Mouse (Mus musculus) liver, embryonic 15.5 days (tissue): ENCODE results near the gene Acr. TPM values are rescaled to one million over a fixed set of nuclear protein-coding genes. Genes with fewer than 3 reads are reported as not detected.

Experiments
- ATAC-seq: fragments of 200-750 bp; cut with Nextera tagmentation; 2 replicates; pipeline ENCODE4 v1.8.0; 2017; ENCODE audit warnings: moderate number of reproducible peaks, mild to moderate bottlenecking, moderate library complexity; ENCODE audit not compliant: insufficient read depth
- H3K27ac ChIP-seq: fragments of 300-500 bp; sonication (generic); replicated peaks from 2 replicates; pipeline ENCODE4 v1.5.1; 2015; ENCODE audit warnings: mild to moderate bottlenecking, inconsistent platforms
- H3K27me3 ChIP-seq: fragments of 300-500 bp; sonication (generic); 2 replicates; pipeline ENCODE4 v1.6.1; 2015; ENCODE audit warnings: mild to moderate bottlenecking, inconsistent platforms
- H3K36me3 ChIP-seq: fragments of 300-500 bp; sonication (generic); replicated peaks from 2 replicates; pipeline ENCODE4 v1.6.1; 2015; ENCODE audit warnings: moderate library complexity, mild to moderate bottlenecking, inconsistent platforms
- H3K4me1 ChIP-seq: fragments of 300-500 bp; sonication (generic); replicated peaks from 2 replicates; pipeline ENCODE4 v1.6.1; 2015; ENCODE audit warnings: inconsistent platforms
- H3K4me2 ChIP-seq: fragments of 300-500 bp; sonication (generic); 2 replicates; pipeline ENCODE4 v1.6.1; 2015; ENCODE audit warnings: moderate library complexity, mild to moderate bottlenecking, inconsistent platforms
- H3K4me3 ChIP-seq: fragments of 300-500 bp; sonication (generic); replicated peaks from 2 replicates; pipeline ENCODE4 v1.5.1; 2015; ENCODE audit warnings: mild to moderate bottlenecking, inconsistent platforms
- H3K9ac ChIP-seq: fragments of 300-500 bp; sonication (generic); 2 replicates; pipeline ENCODE4 v1.6.1; 2015; ENCODE audit warnings: moderate library complexity, mild to moderate bottlenecking, inconsistent platforms
- H3K9me3 ChIP-seq: fragments of 300-500 bp; sonication (generic); replicated peaks from 2 replicates; pipeline ENCODE4 v1.6.1; 2016; ENCODE audit warnings: inconsistent platforms
- WGBS: fragments of 180-500 bp; shearing (Covaris S2); methylation state at CpG from one replicate; pipeline ENCODE4 v1.1.7; 2015; ENCODE audit warnings: mixed read lengths; ENCODE audit not compliant: insufficient replicate concordance; 5-methylcytosine and 5-hydroxymethylcytosine counted together
- polyA plus RNA-seq: library from polyadenylated mRNA; unstranded; fragments of >200 nt; fragmentation: Nextera tagmentation; extraction: Ambion mirVana; gene quantifications from 2 replicates; pipeline ENCODE4 v1.2.1, GENCODE M21; 2015

Gene Acr
- polyA plus RNA-seq, 1 experiment from 2014 or later, result not detected

DNA sequence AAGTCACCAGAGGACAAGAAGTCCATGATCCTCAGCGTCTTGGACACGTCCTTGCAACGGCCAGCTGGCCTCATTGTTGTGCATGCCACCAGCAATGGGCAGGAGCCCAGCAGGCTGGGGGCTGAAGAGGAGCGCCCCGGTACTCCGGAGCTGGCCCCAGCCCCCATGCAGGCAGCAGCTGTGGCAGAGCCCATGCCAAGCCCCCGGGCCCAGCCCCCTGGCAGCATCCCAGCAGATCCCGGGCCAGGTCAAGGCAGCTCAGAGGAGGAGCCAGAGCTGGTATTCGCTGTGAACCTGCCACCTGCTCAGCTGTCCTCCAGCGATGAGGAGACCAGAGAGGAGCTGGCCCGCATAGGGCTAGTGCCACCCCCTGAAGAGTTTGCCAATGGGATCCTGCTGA is 19.3 kb upstream of the Acr start:
- H3K4me1 ChIP-seq, result no peaks in the 10 kb centered on the region
- H3K9ac ChIP-seq, result no peak overlapping the region
- WGBS, result 80% methylated on average over 11 of the region's 11 CpGs
- H3K4me3 ChIP-seq, result no peak overlapping the region
- no peaks in the 10 kb centered on the region for H3K27me3 ChIP-seq
- no peak overlapping the region for H3K27ac ChIP-seq
- H3K4me2 ChIP-seq, result no peak overlapping the region
- H3K9me3 ChIP-seq, result no peaks in the 10 kb centered on the region
- H3K36me3 ChIP-seq, result no peaks in the 10 kb centered on the region
- no peak for ATAC-seq

DNA sequence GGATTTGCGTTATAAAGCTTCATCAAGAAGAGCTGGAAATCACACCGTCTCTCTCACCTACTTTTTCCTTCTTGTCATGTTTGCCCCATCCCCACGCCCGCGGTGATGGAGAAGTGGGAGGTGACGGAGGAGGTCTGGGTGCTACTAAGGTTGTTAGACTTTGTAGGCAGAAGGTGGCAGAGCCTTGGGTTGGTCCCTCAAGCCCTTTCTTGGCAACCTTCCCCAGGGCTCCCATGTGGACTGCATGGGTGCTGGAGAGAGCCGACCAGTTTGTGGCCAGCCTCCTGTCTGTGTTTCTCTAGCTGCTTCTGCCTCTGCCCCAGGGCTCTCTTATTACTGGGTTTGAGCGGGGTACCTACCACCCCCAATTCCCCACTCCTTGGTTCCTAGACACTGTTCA is 17.6 kb upstream of the Acr start:
- H3K27me3 ChIP-seq, result no peaks in the 10 kb centered on the region
- no peak for ATAC-seq
- 79% methylated on average over 8 of the region's 8 CpGs for WGBS

DNA sequence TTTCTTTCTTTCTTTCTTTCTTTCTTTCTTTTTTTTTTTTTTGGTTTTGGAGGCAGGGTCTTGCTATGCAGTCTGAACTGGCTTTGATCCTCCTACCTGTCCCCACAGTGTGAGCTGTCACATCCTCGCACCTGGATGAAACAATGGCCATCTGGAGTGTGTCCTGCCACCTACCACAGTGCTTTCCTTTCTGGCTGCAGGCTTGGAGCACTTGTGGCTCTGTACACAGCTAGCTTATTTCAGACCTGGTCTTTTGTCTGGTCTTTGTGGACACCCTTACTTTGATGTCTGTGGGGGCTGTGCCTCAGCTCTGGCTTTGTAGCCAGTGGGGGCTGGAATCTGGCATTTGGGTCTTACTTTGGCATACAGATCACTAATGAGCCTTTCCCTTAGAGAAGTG is 16.4 kb upstream of the Acr start:
- ATAC-seq, result no peak

More for the DNA sequence above, 17.6 kb upstream of the Acr start:
- Histone ChIP-seq H3K36me3 (no peaks in the 10 kb centered on the region), H3K4me2 (no peak overlapping the region), H3K27ac (no peak overlapping the region), H3K4me3 (no peak overlapping the region), H3K9me3 (no peaks in the 10 kb centered on the region), H3K4me1 (no peaks in the 10 kb centered on the region), H3K9ac (no peak overlapping the region)

DNA sequence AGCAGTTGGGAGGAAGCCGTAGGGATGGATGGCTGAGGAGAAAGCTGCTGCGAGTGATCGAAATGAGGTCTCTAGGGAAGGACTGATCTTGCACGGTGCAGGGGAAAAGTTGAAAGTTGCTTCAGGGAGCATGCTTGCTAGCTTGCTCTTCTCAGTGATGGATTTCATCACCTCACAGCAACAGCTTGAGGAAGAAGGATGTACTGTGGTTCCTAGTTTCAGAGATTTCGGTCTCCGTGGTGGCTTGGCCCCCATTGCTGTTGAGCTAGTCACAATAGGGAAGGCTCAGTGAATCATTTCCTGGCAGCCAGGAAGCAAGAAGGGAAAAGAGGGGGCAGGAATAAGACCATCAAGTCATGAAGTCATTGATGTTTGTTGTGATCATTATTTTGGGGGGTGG is 12.5 kb upstream of the Acr start:
- H3K9me3 ChIP-seq, result no peaks in the 10 kb centered on the region
- H3K27me3 ChIP-seq, result peaks cover 27% of the 10 kb centered on the region
- no peak overlapping the region for H3K4me3 ChIP-seq
- no peak for ATAC-seq
- no peak overlapping the region for H3K27ac ChIP-seq
- no peak overlapping the region for H3K9ac ChIP-seq
- WGBS, result 70% methylated on average over 6 of the region's 6 CpGs
- no peaks in the 10 kb centered on the region for H3K4me1 ChIP-seq
- H3K36me3 ChIP-seq, result no peaks in the 10 kb centered on the region
- no peak overlapping the region for H3K4me2 ChIP-seq

More for the DNA sequence above, 16.4 kb upstream of the Acr start:
- no peaks in the 10 kb centered on the region for H3K36me3 ChIP-seq
- H3K27ac ChIP-seq, result no peak overlapping the region
- H3K4me2 ChIP-seq, result no peak overlapping the region
- WGBS, result 78% methylated on average over 1 of the region's 1 CpGs
- peaks cover 3% of the 10 kb centered on the region; the same call in 1 of the 2 replicates for H3K27me3 ChIP-seq
- no peaks in the 10 kb centered on the region for H3K9me3 ChIP-seq
- H3K4me1 ChIP-seq, result no peaks in the 10 kb centered on the region
- no peak overlapping the region for H3K9ac ChIP-seq
- no peak overlapping the region for H3K4me3 ChIP-seq

DNA sequence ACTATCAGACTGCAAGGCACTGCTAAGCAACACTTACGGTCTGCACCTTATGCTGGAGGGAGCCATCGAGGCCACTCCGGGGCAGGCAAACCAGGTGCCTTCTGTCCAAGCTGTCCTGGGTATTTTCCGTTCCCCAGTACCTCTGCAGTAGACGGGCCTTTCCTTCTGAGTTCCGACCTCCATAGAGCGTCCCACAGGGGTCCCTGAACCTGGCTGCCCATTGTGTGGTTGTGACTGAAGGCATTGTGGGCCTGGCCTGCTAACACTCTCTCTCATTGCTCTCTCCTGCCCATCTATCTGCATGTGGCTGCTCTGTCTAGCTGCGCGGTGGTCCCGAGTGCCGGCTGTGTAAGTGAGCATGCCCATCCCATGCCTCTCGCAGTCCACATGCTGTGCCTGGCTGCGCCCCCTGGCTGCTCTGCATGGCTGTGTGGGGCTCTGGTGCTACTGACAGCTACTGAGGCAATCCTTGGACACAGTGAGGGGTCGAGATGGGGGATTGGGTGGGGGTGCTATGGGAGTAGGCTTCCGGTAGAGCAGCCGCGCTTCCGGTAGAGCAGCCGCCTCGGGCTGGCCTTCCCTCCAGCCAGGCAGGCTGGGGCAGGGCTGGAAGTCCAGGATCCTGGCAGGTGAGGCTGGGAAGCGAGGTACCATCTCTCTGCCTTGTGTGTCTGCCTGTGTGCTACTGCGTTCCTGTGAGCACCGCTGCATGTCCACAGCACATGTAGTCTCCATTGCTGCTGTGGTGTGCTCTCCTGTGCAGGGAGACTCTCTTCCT is 11.5 kb upstream of the Acr start:
- H3K4me1 ChIP-seq, result no peaks in the 10 kb centered on the region
- H3K4me3 ChIP-seq, result no peak overlapping the region
- H3K9me3 ChIP-seq, result no peaks in the 10 kb centered on the region
- H3K4me2 ChIP-seq, result no peak overlapping the region
- ATAC-seq, result no peak
- no peaks in the 10 kb centered on the region for H3K36me3 ChIP-seq
- H3K9ac ChIP-seq, result no peak overlapping the region
- H3K27ac ChIP-seq, result no peak overlapping the region
- H3K27me3 ChIP-seq, result peaks cover 27% of the 10 kb centered on the region
- 72% methylated on average over 23 of the region's 23 CpGs for WGBS

DNA sequence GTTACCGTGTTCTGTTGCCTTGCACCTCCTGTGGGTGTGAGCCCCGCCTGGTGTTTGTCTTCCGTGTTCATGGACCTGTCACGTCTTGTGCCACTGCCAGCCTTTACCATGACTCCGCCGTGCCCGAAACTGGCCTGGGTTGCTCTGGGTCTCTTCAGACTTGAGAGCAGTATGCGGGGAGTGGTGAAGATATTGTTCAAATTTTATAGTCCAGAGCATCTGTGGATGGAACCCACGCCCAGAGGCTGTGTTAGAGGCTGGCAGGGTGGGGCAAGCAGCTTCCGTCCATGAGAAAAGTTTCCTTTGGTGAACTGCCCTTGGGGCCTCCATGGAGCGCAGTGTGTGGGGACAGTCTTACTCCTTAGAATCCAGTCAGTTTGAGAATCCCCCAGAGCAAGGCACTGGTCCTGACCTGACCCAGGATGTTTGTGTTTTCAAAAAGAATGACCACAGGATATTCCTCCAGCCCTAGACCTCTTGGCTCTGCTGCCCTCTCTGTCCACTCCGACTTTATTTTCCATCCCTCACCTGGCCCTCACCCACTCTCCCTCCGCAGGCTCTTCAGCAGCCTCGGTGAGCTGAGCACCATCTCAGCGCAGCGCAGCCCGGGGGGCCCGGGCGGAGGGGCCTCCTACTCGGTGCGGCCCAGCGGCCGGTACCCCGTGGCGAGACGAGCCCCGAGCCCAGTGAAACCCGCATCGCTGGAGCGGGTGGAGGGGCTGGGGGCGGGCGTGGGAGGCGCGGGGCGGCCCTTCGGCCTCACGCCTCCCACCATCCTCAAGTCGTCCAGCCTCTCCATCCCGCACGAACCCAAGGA is 10.7 kb upstream of the Acr start:
- 68% methylated on average over 40 of the region's 40 CpGs for WGBS
- no peak overlapping the region for H3K27ac ChIP-seq
- no peaks in the 10 kb centered on the region for H3K9me3 ChIP-seq
- no peak overlapping the region for H3K4me3 ChIP-seq
- H3K36me3 ChIP-seq, result no peaks in the 10 kb centered on the region
- no peak overlapping the region for H3K4me2 ChIP-seq
- peaks cover 27% of the 10 kb centered on the region for H3K27me3 ChIP-seq
- no peaks in the 10 kb centered on the region for H3K4me1 ChIP-seq
- ATAC-seq, result no peak
- H3K9ac ChIP-seq, result no peak overlapping the region

DNA sequence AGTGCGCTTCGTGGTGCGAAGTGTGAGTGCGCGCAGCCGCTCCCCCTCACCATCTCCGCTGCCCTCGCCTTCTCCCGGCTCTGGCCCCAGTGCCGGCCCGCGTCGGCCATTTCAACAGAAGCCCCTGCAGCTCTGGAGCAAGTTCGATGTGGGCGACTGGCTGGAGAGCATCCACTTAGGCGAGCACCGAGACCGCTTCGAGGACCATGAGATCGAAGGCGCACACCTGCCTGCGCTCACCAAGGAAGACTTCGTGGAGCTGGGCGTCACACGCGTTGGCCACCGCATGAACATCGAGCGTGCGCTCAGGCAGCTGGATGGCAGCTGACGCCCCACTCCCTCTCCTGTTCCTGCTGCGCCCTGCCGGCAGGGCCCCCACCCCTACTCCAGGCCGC is 10.1 kb upstream of the Acr start:
- no peaks in the 10 kb centered on the region for H3K9me3 ChIP-seq
- H3K4me1 ChIP-seq, result no peaks in the 10 kb centered on the region
- H3K27me3 ChIP-seq, result peaks cover 27% of the 10 kb centered on the region
- ATAC-seq, result no peak
- H3K4me3 ChIP-seq, result no peak overlapping the region
- no peak overlapping the region for H3K27ac ChIP-seq
- 73% methylated on average over 34 of the region's 34 CpGs for WGBS
- H3K36me3 ChIP-seq, result no peaks in the 10 kb centered on the region
- no peak overlapping the region for H3K9ac ChIP-seq
- H3K4me2 ChIP-seq, result no peak overlapping the region

DNA sequence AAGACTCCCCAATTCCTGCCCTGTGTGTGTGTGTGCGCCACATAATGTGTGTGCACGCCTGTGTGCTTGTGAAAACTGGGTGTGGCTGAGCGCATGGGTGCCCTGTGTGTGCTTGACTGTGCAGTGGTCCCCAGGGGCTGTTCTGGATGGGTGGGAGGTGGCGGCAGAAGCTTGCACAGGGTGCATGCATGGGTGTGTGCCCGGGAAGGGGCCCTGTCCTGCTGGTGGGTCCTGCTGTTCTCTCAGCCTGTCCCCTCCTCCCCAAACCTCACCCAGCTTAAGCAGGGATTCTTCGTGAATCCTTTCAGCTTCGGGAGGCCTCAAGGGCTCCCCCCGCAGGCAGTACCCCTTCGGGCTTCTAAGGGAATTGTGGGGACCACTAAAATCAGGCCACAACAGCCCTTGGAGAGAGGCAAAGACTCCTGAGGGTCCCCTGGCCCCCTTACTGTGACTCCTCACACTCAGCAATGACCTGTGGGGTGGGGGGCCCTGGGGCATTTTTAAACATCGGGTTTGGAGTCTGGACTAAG is 8.9 kb upstream of the Acr start:
- H3K4me1 ChIP-seq, result no peaks in the 10 kb centered on the region
- H3K9me3 ChIP-seq, result no peaks in the 10 kb centered on the region
- no peak overlapping the region for H3K4me2 ChIP-seq
- no peak overlapping the region for H3K9ac ChIP-seq
- WGBS, result 64% methylated on average over 10 of the region's 10 CpGs
- no peaks in the 10 kb centered on the region for H3K36me3 ChIP-seq
- H3K4me3 ChIP-seq, result no peak overlapping the region
- peaks cover 27% of the 10 kb centered on the region for H3K27me3 ChIP-seq
- H3K27ac ChIP-seq, result no peak overlapping the region
- no peak for ATAC-seq

DNA sequence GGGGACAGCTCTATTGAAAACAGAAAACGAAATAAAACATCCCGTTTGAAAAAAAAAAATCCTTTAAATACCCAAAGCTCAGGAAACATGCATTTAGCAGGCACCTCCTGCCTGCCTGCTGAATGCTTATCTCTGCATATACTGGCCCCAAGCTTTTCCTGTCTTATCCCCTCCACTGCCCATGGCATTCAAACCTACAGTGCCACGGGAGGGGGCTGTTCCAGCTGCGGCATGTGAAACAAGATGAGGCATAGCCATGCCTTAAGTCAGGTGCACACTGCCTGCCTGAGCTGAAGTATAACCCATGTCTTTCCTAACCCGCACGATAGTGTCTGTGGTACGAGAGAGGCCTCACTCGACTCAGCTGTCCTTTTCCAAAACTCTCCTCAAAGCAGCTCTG is 4.0 kb downstream of the Acr start:
- Histone ChIP-seq H3K9me3 (no peaks in the 10 kb centered on the region), H3K4me2 (no peak overlapping the region), H3K9ac (no peak overlapping the region), H3K36me3 (no peaks in the 10 kb centered on the region), H3K27ac (no peak overlapping the region), H3K27me3 (no peaks in the 10 kb centered on the region), H3K4me3 (no peak overlapping the region), H3K4me1 (no peaks in the 10 kb centered on the region)
- WGBS, result 19% methylated on average over 8 of the region's 8 CpGs
- ATAC-seq, result no peak

DNA sequence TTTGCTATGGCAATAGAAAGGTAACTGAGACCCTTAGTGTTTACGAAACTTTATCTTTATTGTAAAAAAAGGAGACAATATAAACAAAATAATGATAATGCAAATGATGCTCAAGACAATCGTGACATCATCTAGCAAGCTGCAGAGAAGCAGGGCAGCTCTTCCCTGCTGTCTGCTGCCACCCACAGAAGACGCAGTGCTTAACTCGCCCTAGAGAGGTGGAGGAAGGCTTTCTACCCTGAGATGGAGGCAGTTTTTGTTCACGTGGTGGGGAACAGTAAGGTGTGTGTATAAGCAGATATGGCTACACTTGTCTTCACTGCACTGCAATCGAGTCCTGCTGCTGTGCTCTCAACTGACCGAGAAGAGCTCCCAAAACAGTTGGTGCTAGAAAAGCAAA is 14.4 kb downstream of the Acr start:
- 63% methylated on average over 7 of the region's 7 CpGs for WGBS
- no peak for ATAC-seq

DNA sequence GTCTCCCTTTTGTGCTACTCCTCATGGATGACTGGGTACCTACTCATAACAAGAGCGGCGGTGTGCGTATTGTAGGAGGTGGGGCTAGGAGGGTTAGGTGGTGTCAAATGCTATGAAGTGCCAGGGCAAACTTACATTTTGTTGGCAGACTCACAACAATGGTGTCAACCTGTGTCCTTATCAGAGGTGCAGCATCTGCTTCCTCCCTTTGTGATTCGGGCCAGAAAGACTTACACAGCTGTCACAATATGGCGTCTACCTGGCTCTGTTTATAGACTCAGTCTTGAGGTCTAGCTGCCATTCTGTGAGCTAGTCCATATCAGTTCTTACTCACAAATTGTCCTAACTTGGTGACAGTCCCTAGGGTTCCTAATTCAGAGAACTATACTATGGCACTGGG is 17.0 kb downstream of the Acr start:
- H3K9ac ChIP-seq, result no peak overlapping the region
- no peaks in the 10 kb centered on the region for H3K27me3 ChIP-seq
- no peak overlapping the region for H3K4me3 ChIP-seq
- H3K9me3 ChIP-seq, result no peaks in the 10 kb centered on the region
- ATAC-seq, result no peak
- WGBS, result 65% methylated on average over 5 of the region's 5 CpGs
- no peak overlapping the region for H3K27ac ChIP-seq
- H3K4me1 ChIP-seq, result no peaks in the 10 kb centered on the region; the same call in 1 of the 2 replicates
- H3K36me3 ChIP-seq, result no peaks in the 10 kb centered on the region
- no peak overlapping the region for H3K4me2 ChIP-seq

More for the DNA sequence above, 14.4 kb downstream of the Acr start:
- H3K4me2 ChIP-seq, result no peak overlapping the region
- no peak overlapping the region for H3K27ac ChIP-seq
- no peaks in the 10 kb centered on the region for H3K4me1 ChIP-seq
- no peak overlapping the region for H3K9ac ChIP-seq
- no peaks in the 10 kb centered on the region for H3K27me3 ChIP-seq
- no peak overlapping the region for H3K4me3 ChIP-seq
- no peaks in the 10 kb centered on the region for H3K9me3 ChIP-seq
- no peaks in the 10 kb centered on the region for H3K36me3 ChIP-seq
